Mouse (Mus musculus) forebrain, embryonic 15.5 days (tissue): ENCODE measurements around the gene Dock1. TPM values are rescaled to one million over a fixed set of nuclear protein-coding genes. Genes with fewer than 3 reads are reported as not detected.

Experiments
- ATAC-seq: fragments of 200-750 bp; cut with Nextera tagmentation; replicated peaks from 2 replicates; pipeline ENCODE4 v1.8.0; 2017; ENCODE audit warnings: mild to moderate bottlenecking, moderate TSS enrichment, moderate library complexity
- H3K27ac ChIP-seq: fragments of 300-500 bp; sonication (generic); replicated peaks from 2 replicates; pipeline ENCODE4 v1.5.1; 2015; ENCODE audit warnings: mild to moderate bottlenecking, inconsistent platforms
- H3K27me3 ChIP-seq: fragments of 300-500 bp; sonication (generic); 2 replicates; pipeline ENCODE4 v1.6.1; 2015; ENCODE audit warnings: inconsistent platforms
- H3K36me3 ChIP-seq: fragments of 300-500 bp; sonication (generic); 2 replicates; pipeline ENCODE4 v1.6.1; 2015; ENCODE audit warnings: mild to moderate bottlenecking, inconsistent platforms
- H3K4me1 ChIP-seq: fragments of 300-500 bp; sonication (generic); 2 replicates; pipeline ENCODE4 v1.6.1; 2015; ENCODE audit warnings: inconsistent platforms
- H3K4me2 ChIP-seq: fragments of 300-500 bp; sonication (generic); replicated peaks from 2 replicates; pipeline ENCODE4 v1.6.1; 2015; ENCODE audit warnings: mild to moderate bottlenecking, inconsistent platforms
- H3K4me3 ChIP-seq: fragments of 300-500 bp; sonication (generic); 2 replicates; pipeline ENCODE4 v1.5.1; 2015; ENCODE audit warnings: mild to moderate bottlenecking, inconsistent platforms
- H3K9ac ChIP-seq: fragments of 300-500 bp; sonication (generic); replicated peaks from 2 replicates; pipeline ENCODE4 v1.6.1; 2015; ENCODE audit warnings: mild to moderate bottlenecking, inconsistent platforms
- H3K9me3 ChIP-seq: fragments of 300-500 bp; sonication (generic); 2 replicates; pipeline ENCODE4 v1.6.1; 2016; ENCODE audit warnings: inconsistent platforms
- WGBS: fragments of 180-500 bp; shearing (Covaris S2); methylation state at CpG from one replicate; pipeline ENCODE4 v1.1.7; 2015; ENCODE audit warnings: mixed read lengths; 5-methylcytosine and 5-hydroxymethylcytosine counted together
- polyA plus RNA-seq: library from polyadenylated mRNA; unstranded; fragments of >200 nt; fragmentation: Nextera tagmentation; extraction: Ambion mirVana; gene quantifications from 2 replicates; pipeline ENCODE4 v1.2.1, GENCODE M21; 2015

Gene Dock1
- polyA plus RNA-seq, 1 experiment from 2014 or later = 7.7 TPM

DNA sequence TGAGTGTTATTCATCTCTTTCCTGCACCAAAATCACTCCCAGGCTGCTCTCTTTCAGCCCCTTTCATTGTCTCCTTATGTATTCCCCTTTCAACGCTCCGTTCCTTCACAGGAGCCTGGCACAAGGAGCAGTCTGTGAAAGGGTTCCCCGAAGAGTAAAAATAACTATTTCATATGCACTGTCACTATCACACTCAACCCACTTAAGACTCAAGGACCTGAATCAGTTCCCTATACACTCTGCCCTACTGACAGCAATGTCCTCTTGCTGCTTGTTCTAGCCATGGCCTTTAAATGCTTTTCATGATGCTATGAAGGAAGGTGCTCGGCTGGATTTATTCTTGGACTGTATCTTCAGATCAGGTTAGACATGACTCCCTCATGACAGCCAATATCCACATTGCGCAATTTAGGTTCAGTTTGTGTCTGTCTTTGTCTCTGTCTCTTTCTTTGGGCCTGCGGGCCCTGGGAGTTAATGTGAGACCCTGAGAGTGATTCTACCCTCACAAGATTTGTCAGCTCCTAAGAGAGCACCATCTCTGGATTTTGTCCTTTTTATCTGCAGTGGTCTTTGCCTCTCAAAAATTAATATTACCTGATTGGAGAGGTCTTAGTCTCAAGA is 538.6 kb downstream of the Dock1 start:
- Histone ChIP-seq H3K27me3 (no peaks in the 10 kb centered on the region), H3K27ac (no peak overlapping the region), H3K4me3 (no peak overlapping the region), H3K9ac (no peak overlapping the region), H3K36me3 (no peaks in the 10 kb centered on the region), H3K9me3 (no peaks in the 10 kb centered on the region), H3K4me1 (no peaks in the 10 kb centered on the region), H3K4me2 (no peak overlapping the region)
- ATAC-seq = no peak
- WGBS = 71% methylated on average over 6 of the region's 6 CpGs

- H3K27ac ChIP-seq = no peak overlapping the region
- H3K4me1 ChIP-seq = no peaks in the 10 kb centered on the region
- H3K27me3 ChIP-seq = no peaks in the 10 kb centered on the region
- no peaks in the 10 kb centered on the region for H3K9me3 ChIP-seq
- no peak for ATAC-seq
- no peak overlapping the region for H3K4me2 ChIP-seq
- no peak overlapping the region for H3K4me3 ChIP-seq
- no peaks in the 10 kb centered on the region for H3K36me3 ChIP-seq
- no peak overlapping the region for H3K9ac ChIP-seq
Observed at GRCm38 (mm10) chr7:135210296-135210695, 539.8 kb downstream of the Dock1 start.

- Histone ChIP-seq H3K27me3 (no peaks in the 10 kb centered on the region), H3K4me3 (no peak overlapping the region), H3K4me1 (no peaks in the 10 kb centered on the region), H3K36me3 (no peaks in the 10 kb centered on the region), H3K27ac (no peak overlapping the region), H3K4me2 (no peak overlapping the region), H3K9me3 (no peaks in the 10 kb centered on the region), H3K9ac (no peak overlapping the region)
- 82% methylated on average over 2 of the region's 2 CpGs for WGBS
- no peak for ATAC-seq
Observed at GRCm38 (mm10) chr7:135210831-135211230, 540.4 kb downstream of the Dock1 start.

DNA sequence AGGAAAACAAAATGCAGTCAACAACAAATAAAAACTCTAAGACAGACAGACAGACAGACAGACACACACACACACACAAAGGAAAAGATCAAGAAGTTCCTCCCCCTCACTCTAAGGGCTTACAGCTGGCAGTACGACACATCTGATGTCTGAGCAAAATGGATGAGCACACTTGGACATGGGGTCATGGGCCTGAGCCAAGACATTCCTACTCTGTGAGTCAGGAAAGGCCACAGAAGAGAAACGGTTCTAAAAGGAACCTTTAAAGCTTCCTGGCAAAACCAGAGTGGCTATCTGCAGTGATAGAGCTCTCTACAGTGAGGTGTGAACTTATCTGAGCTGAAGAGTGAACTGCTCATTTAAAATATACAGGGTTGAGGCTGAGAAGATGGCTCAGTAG is 542.1 kb downstream of the Dock1 start:
- no peaks in the 10 kb centered on the region for H3K27me3 ChIP-seq
- 70% methylated on average over 2 of the region's 2 CpGs for WGBS
- H3K9ac ChIP-seq = no peak overlapping the region
- H3K9me3 ChIP-seq = no peaks in the 10 kb centered on the region
- no peaks in the 10 kb centered on the region for H3K4me1 ChIP-seq
- H3K4me3 ChIP-seq = no peak overlapping the region
- no peak overlapping the region for H3K27ac ChIP-seq
- H3K4me2 ChIP-seq = no peak overlapping the region
- no peaks in the 10 kb centered on the region for H3K36me3 ChIP-seq
- no peak for ATAC-seq

DNA sequence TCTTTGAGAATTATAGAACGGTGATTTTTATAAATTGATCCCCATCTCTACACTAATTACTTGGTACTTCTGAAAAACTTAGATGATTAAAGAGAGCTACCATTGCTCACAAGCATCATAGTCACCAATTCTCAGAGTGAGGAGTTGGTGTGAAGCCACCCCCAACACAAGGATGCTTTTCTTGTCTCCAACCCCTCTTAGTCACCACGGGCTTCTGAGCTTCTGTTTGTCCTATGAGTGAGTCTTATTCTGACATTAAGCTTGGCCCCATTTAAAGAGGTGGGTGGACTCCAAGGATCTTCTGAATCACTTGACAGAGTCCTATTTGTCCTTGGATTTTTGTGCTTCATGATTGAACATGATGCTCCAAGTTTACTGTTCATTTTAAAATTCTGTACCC is 551.0 kb downstream of the Dock1 start:
- no peak for ATAC-seq
- Histone ChIP-seq H3K9me3 (no peaks in the 10 kb centered on the region), H3K27ac (no peak overlapping the region), H3K4me3 (no peak overlapping the region), H3K36me3 (no peaks in the 10 kb centered on the region), H3K4me2 (no peak overlapping the region), H3K4me1 (no peaks in the 10 kb centered on the region), H3K27me3 (no peaks in the 10 kb centered on the region), H3K9ac (no peak overlapping the region)
- 90% methylated on average over 2 of the region's 2 CpGs for WGBS
